Mouse (Mus musculus) cerebellum, postnatal 25 days (tissue): Measurements from ENCODE around the gene Abcc12.

ENCODE experiments used
- DNase-seq, 2 experiments: peaks; one replicate each; pipeline ENCODE4 v3.0.0; 2021; ENCODE audit warnings: mixed read lengths in 2 of 2

The Abcc12 gene

GRCm38 (mm10) chr8:86578076-86578475 lies 2.4 kb downstream of the Abcc12 start:
- DNase-seq = peak; percentile 94 to 95

GRCm38 (mm10) chr8:86577547-86577946 lies 2.9 kb downstream of the Abcc12 start:
- peak; percentile 21 to 29 for DNase-seq

DNA sequence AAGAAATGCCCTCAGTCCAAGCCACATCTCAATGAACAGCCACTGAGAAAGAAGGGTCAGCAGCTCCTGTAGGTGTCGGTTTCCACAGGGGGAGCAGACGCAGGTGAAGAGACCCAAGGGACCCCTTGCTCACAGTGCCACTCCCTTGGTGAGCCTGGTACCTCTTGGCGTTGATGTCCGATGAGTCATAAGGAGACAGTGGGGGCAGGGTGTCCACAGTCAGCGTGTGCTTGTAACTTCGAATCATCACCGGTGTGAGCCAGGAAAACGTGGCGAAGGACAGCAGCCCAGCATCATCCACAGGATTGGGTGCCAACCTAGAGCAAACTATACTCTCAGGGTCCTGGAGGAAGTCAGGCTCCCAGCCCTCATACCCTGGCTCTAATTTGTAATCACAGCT lies 16.8 kb downstream of the Abcc12 start:
- peak in 1 of 2 experiments; percentile 43 for DNase-seq

- DNase-seq = no peak
Observed at GRCm38 (mm10) chr8:86561737-86562136, 18.7 kb downstream of the Abcc12 start.

- DNase-seq = no peak
Observed at GRCm38 (mm10) chr8:86560688-86561065, 19.8 kb downstream of the Abcc12 start.

DNA sequence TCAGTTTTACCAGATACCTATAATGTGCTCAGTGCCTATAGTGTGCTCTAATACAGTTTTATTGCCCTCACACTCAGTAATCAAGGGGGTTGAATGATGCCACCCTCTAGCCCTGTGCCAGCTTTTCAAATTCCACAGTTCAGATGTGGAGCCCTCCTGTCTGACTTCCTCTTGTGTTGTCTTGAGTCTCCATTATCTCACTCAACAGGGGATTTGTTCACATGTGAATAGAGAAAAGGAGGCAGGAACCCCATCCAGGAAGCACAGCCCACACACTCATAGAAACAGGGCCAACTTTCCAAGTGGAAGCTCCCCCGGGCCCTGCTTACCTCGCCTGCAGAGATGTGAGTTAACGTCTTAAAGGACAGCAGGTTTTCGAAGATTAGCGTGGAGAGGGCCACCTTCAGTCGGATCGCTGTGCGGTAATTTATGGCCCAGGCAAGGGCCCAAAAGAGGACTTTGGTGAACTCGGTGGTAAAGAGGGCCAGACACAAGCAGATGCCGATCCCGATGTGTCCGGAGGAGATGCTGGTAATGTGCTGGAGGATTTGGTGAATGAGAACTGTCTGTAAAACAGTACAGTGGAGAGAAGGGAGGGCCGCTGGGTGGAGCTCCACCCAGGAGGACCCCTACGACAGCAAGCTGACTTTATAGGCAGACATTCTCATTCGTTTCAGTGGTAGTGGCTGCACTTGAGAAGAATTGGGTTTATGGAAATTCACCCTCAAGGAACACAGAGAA lies 20.4 kb downstream of the Abcc12 start:
- DNase-seq = no peak

DNA sequence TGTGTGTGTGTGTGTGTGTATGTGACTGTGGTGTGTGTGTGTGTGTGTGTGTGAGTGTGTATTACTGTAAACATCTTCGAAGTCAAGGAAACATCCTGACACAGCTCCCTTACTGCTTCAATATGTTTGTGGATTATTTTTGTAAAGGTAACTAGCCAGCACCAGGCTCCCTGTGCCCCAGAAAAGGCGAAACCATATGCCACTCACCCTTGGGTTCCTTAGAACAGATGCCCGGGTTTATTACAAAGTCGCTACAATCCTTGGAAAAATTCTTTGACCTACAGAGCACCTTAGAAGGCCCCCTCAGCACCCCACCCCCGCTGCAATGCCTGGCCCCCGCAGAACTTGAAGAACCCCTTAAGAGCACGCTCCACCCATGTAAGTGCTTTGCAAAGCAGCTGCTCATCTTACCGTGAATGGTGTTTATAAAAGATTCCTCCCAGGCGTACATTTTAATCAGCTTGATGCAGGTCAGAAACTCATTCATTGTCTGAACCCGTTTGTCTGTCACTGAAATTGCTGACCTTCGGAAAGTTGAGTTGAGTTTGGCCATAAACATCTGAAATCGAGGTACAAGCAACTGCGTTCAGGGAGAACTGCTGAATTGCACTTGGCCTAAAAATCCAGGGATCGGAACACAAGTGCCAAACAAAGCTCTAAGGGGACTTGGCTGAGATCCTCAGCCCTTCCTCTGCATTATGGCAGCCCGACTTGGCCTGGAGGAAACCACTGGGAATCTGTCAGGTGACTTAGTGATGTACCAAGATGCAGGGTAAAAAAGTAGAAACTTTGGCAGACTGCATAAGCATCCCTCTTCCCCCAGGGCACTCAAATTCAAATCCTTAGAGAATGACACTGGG lies 23.1 kb downstream of the Abcc12 start:
- peak; percentile 84 to 86 for DNase-seq

DNA sequence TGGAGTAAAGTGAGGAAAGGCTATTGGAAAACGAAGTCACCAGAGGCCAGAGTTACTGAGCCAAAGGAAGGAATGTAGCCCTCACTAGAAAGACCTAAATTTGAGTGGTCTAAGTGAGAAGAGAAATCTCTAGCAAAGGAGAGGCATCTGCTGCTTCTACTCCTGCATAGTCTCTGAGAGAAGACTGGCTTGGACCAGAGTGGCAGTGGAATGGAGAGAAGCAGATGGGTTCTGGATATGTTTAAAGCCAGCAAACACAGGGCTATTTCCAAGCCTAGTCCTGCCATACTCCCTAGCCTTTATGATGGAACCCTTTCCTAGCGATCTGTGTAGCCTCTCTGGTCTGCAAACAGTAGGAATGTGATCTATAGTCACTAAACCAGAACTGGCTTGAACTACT lies 24.9 kb downstream of the Abcc12 start:
- DNase-seq = peak; percentile 53 to 56

- DNase-seq = peak; percentile 40 to 60
Observed at GRCm38 (mm10) chr8:86554220-86554891, 26.1 kb downstream of the Abcc12 start.

DNA sequence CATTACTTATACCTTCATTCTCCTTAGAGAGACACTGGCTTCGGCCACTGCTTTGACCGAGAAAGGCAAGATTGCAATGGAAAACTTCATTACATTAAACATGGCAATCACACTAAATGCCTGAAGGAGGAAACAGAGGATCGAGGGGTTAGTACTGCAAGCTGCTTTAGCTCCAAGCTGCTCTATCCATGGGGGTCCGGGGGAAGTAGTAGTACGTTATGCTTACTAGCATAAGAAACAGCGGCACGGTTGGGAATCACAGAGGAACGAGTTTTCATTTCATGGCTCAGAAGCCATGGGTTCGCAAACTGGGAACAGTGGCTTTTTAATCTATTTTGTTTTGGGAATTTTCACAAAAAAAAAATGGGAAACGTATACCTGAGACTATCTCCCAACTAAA lies 30.0 kb downstream of the Abcc12 start:
- DNase-seq = no peak

GRCm38 (mm10) chr8:86546001-86546400 lies 34.5 kb downstream of the Abcc12 start:
- no peak for DNase-seq

DNA sequence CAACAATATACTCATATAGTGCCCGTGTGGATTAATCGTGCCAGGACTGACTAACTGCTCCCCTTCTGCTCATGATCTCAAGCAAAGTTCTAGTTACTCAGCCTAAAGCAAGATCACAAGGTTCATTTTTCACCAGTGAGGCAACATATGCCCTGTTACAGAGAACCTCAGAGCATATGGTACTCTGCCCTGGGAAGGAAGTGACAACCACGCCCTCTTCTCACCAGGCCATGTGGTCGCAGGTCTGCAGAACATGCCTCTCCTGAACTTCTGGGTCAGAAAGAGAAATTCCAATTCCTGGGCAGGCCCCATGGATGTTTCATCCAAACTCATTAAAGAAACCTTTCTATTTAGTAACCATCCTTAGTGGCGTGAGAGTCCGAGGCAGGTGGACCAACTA lies 39.6 kb downstream of the Abcc12 start:
- no peak for DNase-seq

DNA sequence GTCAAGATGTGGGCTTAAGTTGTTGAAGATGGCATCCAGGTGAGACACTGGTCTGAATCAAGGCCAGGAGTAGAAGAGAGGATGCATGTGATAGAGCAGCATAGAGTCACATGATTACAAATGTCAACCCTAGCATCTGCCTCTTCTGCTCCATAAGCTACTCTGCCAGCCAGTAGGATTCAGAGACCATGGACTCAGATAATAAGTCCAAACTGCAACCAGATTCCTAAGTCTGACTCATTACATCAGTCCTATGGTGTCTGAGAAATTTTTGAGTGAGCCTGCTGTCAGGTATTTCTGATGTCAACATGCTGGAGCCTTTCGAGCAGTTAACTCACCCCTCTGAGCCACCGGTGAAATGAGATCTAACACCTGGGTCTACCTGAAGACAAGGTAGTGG lies 40.1 kb downstream of the Abcc12 start:
- no peak for DNase-seq

DNA sequence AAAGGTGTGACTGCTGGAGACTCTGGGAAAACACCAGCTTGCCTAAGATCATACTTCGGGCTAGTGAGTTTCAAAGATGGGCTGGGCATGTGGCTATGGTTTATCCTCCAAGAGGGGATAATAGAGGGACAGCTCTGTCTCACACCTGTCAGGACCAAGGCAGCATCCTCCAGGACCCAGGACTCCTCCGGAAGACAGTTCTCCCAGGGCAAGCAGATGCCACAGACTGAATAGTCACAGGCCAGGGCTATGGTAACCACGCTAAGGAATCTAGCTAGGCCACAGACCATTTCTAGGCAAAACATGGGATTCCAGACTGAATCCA lies 43.9 kb downstream of the Abcc12 start:
- no peak for DNase-seq

GRCm38 (mm10) chr8:86535791-86536662 lies 44.5 kb downstream of the Abcc12 start:
- DNase-seq = peak; percentile 81 to 89

DNA sequence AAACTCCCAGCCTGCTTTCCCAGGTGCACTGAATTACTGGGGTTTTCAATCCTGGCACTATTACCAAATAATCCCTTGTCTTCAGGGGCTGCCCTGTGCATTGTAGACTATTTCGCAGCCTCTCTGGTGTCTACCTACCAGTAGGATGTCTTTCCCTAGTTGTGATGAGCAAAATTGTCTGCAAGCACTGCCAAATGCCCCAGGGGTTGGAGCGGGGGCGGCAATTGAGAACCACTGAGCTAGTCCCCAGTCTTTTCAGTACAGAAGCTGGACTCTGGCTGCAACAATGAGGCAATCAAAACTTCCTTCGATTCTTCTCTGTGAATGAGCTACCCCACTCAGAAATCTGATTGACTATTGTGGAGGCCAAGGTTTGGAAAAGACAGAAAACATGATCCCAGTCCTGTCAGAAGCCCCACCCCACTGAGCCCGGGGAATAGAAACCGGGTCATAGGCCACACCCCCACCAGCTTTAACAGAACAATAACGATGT lies 45.4 kb downstream of the Abcc12 start:
- DNase-seq = peak; percentile 56 to 57

DNA sequence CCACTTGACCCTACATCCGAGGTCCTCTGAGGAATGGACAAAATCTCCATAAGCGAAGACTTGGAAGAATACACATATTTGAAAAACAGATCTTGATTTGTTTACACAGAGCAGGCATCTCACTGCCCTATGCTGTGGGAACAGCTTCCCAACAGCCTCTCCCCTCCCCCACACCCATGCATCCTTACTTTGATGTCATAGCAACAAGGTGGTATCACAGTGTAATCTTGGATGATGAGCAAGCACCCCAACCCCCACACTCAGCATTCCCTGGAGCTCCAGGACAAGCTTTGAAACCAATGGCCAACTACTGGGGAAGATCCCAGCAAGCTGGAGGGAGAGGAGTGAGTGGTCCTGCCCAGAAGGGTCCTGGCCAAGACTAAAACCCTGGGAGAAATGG lies 50.8 kb downstream of the Abcc12 start:
- DNase-seq = no peak

GRCm38 (mm10) chr8:86527336-86528029 lies 53.0 kb downstream of the Abcc12 start:
- peak; percentile 51 to 70 for DNase-seq

DNA sequence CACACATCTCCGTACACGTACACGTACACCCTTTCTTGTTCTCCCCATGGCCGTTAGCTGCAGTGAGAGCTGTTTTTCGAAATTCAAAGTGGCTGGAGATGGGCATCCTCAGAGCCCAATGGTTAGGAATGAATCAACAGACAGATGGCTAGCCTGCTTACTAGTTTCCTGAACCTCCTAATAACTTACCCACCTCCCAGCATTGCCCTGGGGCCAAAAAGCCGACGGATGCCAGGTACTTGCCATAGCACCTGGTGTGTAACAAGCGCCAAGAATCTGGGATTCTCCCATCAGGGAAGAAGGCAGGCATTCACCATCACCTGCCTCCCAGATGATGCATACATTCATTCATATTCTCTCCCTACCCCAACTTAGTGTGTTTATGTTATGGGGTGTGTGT lies 53.7 kb downstream of the Abcc12 start:
- peak; percentile 90 to 91 for DNase-seq

- no peak for DNase-seq
Observed at GRCm38 (mm10) chr8:86514203-86514602, 66.3 kb downstream of the Abcc12 start.

DNA sequence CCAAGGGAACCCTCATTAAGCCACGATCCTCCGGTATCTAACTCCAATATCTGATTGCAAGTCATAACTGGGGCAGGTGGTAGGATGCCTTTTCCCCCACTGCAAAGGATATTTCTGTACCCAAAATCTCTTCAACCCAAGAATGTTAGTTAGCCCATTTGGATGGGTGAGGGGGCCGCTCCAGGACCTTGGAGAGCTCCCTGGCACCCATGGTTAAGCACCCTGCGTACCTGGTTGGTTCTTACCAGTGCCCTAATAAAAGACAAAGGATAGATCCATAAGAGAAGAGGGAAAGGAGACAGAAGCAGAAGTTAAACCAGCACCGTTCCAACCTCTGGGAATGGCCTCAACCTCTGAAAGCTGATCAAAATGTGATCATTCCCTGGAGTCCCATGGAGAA lies 67.6 kb downstream of the Abcc12 start:
- DNase-seq = no peak
